Mouse (Mus musculus) limb, embryonic 13.5 days (tissue): ENCODE measurements around the gene Csf2. TPM values are rescaled to one million over a fixed set of nuclear protein-coding genes. Genes with fewer than 3 reads are reported as not detected.

ENCODE experiments used
- ATAC-seq: fragments of 200-750 bp; cut with Nextera tagmentation; 2 replicates; pipeline ENCODE4 v1.8.0; 2017; ENCODE audit warnings: low read depth, moderate number of reproducible peaks, moderate TSS enrichment; ENCODE audit not compliant: low FRiP score
- H3K27ac ChIP-seq: fragments of 300-500 bp; sonication (generic); 2 replicates; pipeline ENCODE4 v1.5.1; 2015; ENCODE audit warnings: inconsistent platforms, mild to moderate bottlenecking, moderate library complexity
- H3K27me3 ChIP-seq: fragments of 300-500 bp; sonication (generic); 2 replicates; pipeline ENCODE4 v1.6.1; 2015; ENCODE audit warnings: mild to moderate bottlenecking, inconsistent platforms
- H3K36me3 ChIP-seq: fragments of 300-500 bp; sonication (generic); 2 replicates; pipeline ENCODE4 v1.6.1; 2015; ENCODE audit warnings: inconsistent platforms, mild to moderate bottlenecking, moderate library complexity
- H3K4me1 ChIP-seq: fragments of 300-500 bp; sonication (generic); 2 replicates; pipeline ENCODE4 v1.6.1; 2015; ENCODE audit warnings: inconsistent platforms
- H3K4me2 ChIP-seq: fragments of 300-500 bp; sonication (generic); replicated peaks from 2 replicates; pipeline ENCODE4 v1.6.1; 2015; ENCODE audit warnings: inconsistent platforms, mild to moderate bottlenecking, moderate library complexity
- H3K4me3 ChIP-seq: fragments of 300-500 bp; sonication (generic); 2 replicates; pipeline ENCODE4 v1.5.1; 2015; ENCODE audit warnings: moderate library complexity, mild to moderate bottlenecking, inconsistent platforms
- H3K9ac ChIP-seq: fragments of 300-500 bp; sonication (generic); 2 replicates; pipeline ENCODE4 v1.6.1; 2015; ENCODE audit warnings: mild to moderate bottlenecking, inconsistent platforms
- H3K9me3 ChIP-seq: fragments of 300-500 bp; sonication (generic); 2 replicates; pipeline ENCODE4 v1.6.1; 2016; ENCODE audit warnings: inconsistent platforms
- WGBS: fragments of 180-500 bp; shearing (Covaris S2); methylation state at CpG from one replicate; pipeline ENCODE4 v1.1.7; 2015; 5-methylcytosine and 5-hydroxymethylcytosine counted together
- polyA plus RNA-seq: library from polyadenylated mRNA; unstranded; fragments of >200 nt; fragmentation: Nextera tagmentation; extraction: Ambion mirVana; gene quantifications from 2 replicates; pipeline ENCODE4 v1.2.1, GENCODE M21; 2015

The Csf2 gene
- polyA plus RNA-seq, 1 experiment from 2014 or later = not detected

DNA sequence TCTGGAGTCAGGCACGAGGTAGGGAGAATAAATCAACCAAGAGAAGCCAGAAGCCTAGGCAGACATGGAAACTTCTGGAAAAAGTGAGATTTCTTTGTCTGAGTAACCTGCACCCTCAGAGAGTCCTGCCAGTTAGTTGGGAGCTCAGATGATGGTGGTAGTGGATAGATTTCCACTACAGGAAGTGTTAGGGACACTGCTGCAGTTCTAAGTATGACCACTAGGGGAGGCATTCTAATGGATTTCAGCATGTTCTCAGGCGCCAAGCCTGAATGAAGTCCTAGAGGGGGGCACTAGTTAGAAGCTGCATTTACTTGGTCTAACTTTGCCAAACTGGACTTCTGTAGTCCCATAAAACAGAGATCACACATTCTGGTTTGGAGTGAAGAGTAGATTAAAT, 15.1 kb upstream of the Csf2 start:
- no peak overlapping the region for H3K4me3 ChIP-seq

DNA sequence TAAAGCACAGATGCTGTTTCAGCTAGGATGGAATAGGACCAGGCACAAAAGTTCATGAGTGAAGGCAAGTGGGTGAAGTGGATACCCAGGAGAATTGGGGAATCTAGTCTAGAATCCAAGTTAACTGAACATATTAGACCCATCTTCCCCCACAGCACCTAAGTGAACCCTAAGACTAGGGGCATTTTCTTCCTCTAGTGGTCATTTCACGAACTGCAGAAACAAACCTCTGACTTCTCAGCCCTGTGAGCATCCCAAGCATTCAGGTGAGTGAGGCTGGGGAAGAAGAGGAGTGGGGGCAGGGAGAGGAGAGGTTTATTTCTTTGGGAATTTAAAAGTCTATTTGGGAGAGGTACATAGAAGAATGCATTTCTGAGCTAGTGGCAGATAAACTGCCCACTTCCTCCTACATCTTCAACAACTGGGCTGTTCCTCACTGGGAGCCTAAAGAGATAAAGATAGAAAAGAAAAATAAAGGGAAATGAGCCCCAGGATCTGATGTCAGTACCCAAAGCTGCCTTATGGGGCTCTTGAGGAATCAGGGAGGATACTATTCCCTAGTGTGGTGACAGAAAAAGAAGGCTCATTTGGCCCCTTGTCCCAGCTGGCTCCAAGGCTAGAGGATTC, 14.1 kb upstream of the Csf2 start:
- H3K36me3 ChIP-seq = no peaks in the 10 kb centered on the region
- no peaks in the 10 kb centered on the region for H3K4me1 ChIP-seq
- H3K9ac ChIP-seq = no peak overlapping the region
- WGBS = 5% methylated on average over 1 of the region's 1 CpGs
- H3K4me3 ChIP-seq = no peak overlapping the region
- H3K27ac ChIP-seq = no peak overlapping the region
- no peak overlapping the region for H3K4me2 ChIP-seq
- no peak for ATAC-seq
- H3K9me3 ChIP-seq = no peaks in the 10 kb centered on the region
- no peaks in the 10 kb centered on the region for H3K27me3 ChIP-seq

More for the DNA sequence above, 15.1 kb upstream of the Csf2 start:
- no peak for ATAC-seq
- no peak overlapping the region for H3K9ac ChIP-seq
- 67% methylated on average over 2 of the region's 2 CpGs for WGBS
- H3K27me3 ChIP-seq = no peaks in the 10 kb centered on the region
- no peaks in the 10 kb centered on the region for H3K9me3 ChIP-seq
- no peaks in the 10 kb centered on the region for H3K36me3 ChIP-seq
- no peak overlapping the region for H3K4me2 ChIP-seq
- H3K27ac ChIP-seq = no peak overlapping the region
- H3K4me1 ChIP-seq = no peaks in the 10 kb centered on the region

DNA sequence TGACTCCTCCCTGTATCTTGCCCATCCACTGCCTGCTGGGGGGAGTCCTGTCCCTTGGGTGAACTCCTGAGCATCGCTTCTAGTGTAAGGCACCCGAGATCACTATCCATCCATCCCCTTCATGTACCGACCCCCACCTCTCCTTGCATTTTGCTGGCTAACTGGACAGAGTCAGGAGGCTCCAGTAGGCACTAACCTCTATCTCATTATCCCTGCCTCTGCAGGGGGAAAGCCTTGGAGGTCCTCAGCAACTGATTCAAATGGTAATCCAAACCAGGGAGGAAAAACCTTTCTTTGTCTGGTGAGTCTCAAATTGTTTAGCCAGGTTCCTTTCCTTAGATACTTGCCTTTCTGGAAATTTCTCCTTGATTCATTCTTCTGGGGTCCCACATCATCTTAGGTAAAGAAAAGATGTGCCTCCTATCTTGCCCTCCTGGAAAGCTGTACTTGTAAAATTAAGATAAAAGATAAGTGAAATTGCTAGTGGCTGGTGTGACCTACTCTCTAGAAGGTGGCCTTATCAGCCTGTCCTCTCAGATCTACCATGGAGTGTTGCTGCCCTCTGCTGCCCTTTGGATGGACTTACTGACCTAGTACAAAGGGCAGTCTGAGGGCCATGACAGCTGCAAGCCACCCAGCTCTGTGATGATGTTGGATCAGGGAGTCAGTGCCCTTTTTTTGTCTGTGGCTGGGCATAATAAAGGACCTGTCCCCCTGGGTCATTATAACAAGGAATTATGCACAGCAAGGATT, 7.3 kb upstream of the Csf2 start:
- ATAC-seq = peak; percentile 69; the same call in 1 of the 2 replicates
- H3K36me3 ChIP-seq = no peaks in the 10 kb centered on the region
- no peak overlapping the region for H3K27ac ChIP-seq
- H3K9me3 ChIP-seq = no peaks in the 10 kb centered on the region
- H3K4me3 ChIP-seq = no peak overlapping the region
- H3K9ac ChIP-seq = no peak overlapping the region
- WGBS = 58% methylated on average over 3 of the region's 3 CpGs
- H3K4me2 ChIP-seq = no peak overlapping the region
- no peaks in the 10 kb centered on the region for H3K4me1 ChIP-seq
- no peaks in the 10 kb centered on the region for H3K27me3 ChIP-seq

DNA sequence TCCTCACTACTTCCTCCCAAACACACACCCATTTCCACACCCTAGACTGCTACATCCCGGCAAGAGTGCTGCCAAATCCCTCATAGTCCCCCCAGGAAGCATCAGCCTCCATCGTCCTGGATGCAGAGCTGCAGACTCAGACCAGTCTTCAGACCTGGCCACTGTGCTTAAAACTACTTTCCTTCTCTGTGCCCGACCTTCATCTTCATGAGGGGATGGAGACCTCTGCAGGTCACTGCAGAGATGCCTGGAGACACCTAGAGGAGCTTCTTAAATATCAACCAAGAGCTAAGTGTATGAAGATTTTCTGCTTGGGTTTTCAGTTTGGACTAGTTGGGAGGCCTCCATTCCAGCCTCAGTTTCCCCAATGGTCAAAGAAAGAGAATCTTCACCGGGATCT, 4.6 kb upstream of the Csf2 start:
- H3K4me3 ChIP-seq = no peak overlapping the region
- H3K4me1 ChIP-seq = no peaks in the 10 kb centered on the region
- 40% methylated on average over 4 of the region's 4 CpGs for WGBS
- H3K9ac ChIP-seq = no peak overlapping the region
- no peaks in the 10 kb centered on the region for H3K27me3 ChIP-seq
- no peak overlapping the region for H3K4me2 ChIP-seq
- ATAC-seq = no peak
- H3K27ac ChIP-seq = no peak overlapping the region
- H3K36me3 ChIP-seq = no peaks in the 10 kb centered on the region
- H3K9me3 ChIP-seq = no peaks in the 10 kb centered on the region

DNA sequence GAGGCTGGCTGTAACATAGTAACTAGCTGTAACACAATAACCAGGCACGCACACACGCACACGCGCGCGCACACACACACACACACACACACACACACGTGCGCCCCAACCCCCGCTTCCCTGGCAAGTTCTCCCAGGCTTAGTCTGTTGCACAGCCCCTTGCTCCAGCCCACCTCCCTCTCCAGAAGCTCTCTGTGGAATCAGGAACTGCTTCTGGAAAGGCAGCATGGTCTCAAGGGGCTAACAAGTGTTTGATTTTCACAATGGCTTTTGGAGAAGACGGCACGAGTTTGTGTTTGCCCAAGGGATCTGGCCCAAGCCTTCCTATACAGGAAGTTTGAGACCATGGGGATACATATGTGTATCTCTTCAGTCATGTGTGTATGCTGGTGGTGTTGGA, 1.1 kb upstream of the Csf2 start:
- Histone ChIP-seq H3K9me3 (no peaks in the 10 kb centered on the region), H3K36me3 (no peaks in the 10 kb centered on the region), H3K4me1 (0 out of 2 replicates have a peak, but pooled peaks cover 2% of the 10 kb centered on the region), H3K27me3 (no peaks in the 10 kb centered on the region), H3K9ac (no peak overlapping the region), H3K27ac (no peak overlapping the region), H3K4me3 (no peak overlapping the region), H3K4me2 (no peak overlapping the region)
- WGBS = 82% methylated on average over 11 of the region's 11 CpGs
- no peak for ATAC-seq

- Histone ChIP-seq H3K4me2 (no peak overlapping the region), H3K36me3 (no peaks in the 10 kb centered on the region)
Observed at GRCm38 (mm10) chr11:54249748-54250147, 281 bp upstream of the Csf2 start.

GRCm38 (mm10) chr11:54247251-54247950, 2.1 kb downstream of the Csf2 start:
- Histone ChIP-seq H3K9me3 (no peaks in the 10 kb centered on the region), H3K36me3 (no peaks in the 10 kb centered on the region), H3K4me3 (no peak overlapping the region), H3K9ac (no peak overlapping the region), H3K27me3 (no peaks in the 10 kb centered on the region), H3K4me2 (no peak overlapping the region), H3K4me1 (0 out of 2 replicates have a peak, but pooled peaks cover 5% of the 10 kb centered on the region), H3K27ac (no peak overlapping the region)
- WGBS = 64% methylated on average over 10 of the region's 10 CpGs
- no peak for ATAC-seq

More at GRCm38 (mm10) chr11:54249748-54250147, 281 bp upstream of the Csf2 start:
- 86% methylated on average over 3 of the region's 3 CpGs for WGBS
- Histone ChIP-seq H3K9ac (no peak overlapping the region), H3K9me3 (no peaks in the 10 kb centered on the region), H3K4me1 (0 out of 2 replicates have a peak, but pooled peaks cover 2% of the 10 kb centered on the region), H3K27ac (no peak overlapping the region), H3K4me3 (no peak overlapping the region), H3K27me3 (no peaks in the 10 kb centered on the region)
- no peak for ATAC-seq

DNA sequence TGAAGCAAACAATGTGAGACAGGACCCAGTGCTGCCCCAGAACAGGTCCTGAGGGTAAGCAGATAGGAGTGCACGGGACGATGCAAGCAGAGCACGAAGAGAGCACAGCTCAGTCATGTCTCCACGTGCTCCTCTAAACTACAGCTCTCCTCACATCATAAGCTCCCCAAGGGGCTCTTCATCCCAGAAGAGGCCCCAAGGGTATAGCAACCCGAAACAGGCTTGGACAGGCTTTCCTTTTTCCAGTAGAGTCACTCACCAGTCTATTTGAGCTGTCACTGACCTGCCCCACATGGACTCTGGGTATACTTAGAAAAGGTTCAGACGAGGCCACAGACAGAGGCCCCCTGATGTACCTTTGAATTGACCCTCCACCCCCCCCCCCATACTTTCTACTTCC, 5.0 kb downstream of the Csf2 start:
- H3K27ac ChIP-seq = no peak overlapping the region
- H3K9ac ChIP-seq = no peak overlapping the region
- no peak for ATAC-seq
- WGBS = 72% methylated on average over 6 of the region's 6 CpGs
- no peaks in the 10 kb centered on the region for H3K9me3 ChIP-seq
- no peaks in the 10 kb centered on the region for H3K36me3 ChIP-seq
- no peaks in the 10 kb centered on the region for H3K27me3 ChIP-seq
- no peak overlapping the region for H3K4me2 ChIP-seq
- H3K4me1 ChIP-seq = 0 out of 2 replicates have a peak, but pooled peaks cover 5% of the 10 kb centered on the region
- no peak overlapping the region for H3K4me3 ChIP-seq

GRCm38 (mm10) chr11:54242494-54242893, 7.0 kb downstream of the Csf2 start:
- ATAC-seq = no peak
- H3K9ac ChIP-seq = no peak overlapping the region
- no peak overlapping the region for H3K27ac ChIP-seq
- H3K4me2 ChIP-seq = no peak overlapping the region
- no peak overlapping the region for H3K4me3 ChIP-seq
- H3K27me3 ChIP-seq = no peaks in the 10 kb centered on the region
- no peaks in the 10 kb centered on the region for H3K36me3 ChIP-seq
- 87% methylated on average over 3 of the region's 3 CpGs for WGBS
- H3K9me3 ChIP-seq = no peaks in the 10 kb centered on the region
- 0 out of 2 replicates have a peak, but pooled peaks cover 5% of the 10 kb centered on the region for H3K4me1 ChIP-seq

GRCm38 (mm10) chr11:54236939-54237338, 12.5 kb downstream of the Csf2 start:
- WGBS = 60% methylated on average over 2 of the region's 2 CpGs
- Histone ChIP-seq H3K9ac (no peak overlapping the region), H3K9me3 (no peaks in the 10 kb centered on the region), H3K36me3 (no peaks in the 10 kb centered on the region), H3K27me3 (no peaks in the 10 kb centered on the region), H3K27ac (no peak overlapping the region), H3K4me2 (no peak overlapping the region), H3K4me1 (0 out of 2 replicates have a peak, but pooled peaks cover 5% of the 10 kb centered on the region), H3K4me3 (no peak overlapping the region)
- ATAC-seq = no peak; the same call in 1 of the 2 replicates

DNA sequence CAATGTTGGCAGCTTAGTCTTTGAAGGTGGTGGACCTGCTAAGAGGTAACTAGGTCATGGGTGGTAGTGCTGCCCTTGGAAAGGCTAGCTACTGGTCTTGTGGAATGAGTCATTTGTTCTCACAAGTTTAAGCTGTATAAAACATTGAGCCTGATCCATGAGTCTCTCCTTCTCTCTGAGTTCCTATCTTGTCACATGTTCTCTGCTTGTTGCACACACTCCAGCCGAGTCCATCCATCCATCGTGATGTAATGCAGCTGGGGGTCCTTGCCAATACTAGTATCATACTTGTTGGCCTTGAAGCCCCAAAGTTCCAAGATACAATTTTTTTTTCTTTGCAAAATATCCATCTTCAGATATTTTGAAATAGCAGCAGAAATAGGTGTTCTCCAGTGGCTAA, 22.0 kb downstream of the Csf2 start:
- Histone ChIP-seq H3K27ac (no peak overlapping the region), H3K4me1 (no peaks in the 10 kb centered on the region), H3K36me3 (no peaks in the 10 kb centered on the region), H3K9me3 (no peaks in the 10 kb centered on the region), H3K4me2 (no peak overlapping the region), H3K4me3 (no peak overlapping the region), H3K9ac (no peak overlapping the region), H3K27me3 (no peaks in the 10 kb centered on the region)
- WGBS = 99% methylated on average over 2 of the region's 2 CpGs
- no peak for ATAC-seq

DNA sequence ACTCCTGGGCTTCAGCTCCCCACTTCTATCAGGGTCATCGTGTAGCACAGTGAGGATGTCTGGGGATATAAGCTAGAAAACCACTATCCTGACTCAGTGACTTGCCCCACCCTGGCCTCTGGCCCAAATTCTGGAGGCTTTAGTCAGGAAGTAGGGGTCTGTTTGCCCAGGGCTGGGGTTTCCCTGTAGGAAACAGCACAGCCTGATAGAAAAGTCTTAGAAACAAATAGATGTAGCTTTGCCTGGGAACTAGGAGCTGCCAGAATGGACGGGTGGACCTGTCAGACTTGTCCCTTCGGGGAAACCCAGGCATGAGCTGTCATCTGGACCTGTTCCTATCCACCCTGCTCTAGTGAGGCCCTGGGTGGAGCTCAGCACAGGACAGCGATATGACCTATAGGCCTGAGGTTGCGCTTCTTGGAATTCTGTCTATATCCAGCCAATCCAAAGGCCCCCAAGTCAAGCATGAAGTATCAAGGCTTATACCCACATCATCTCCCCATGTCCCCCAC, 24.9 kb downstream of the Csf2 start:
- Histone ChIP-seq H3K4me3 (no peak overlapping the region), H3K27me3 (no peaks in the 10 kb centered on the region), H3K27ac (no peak overlapping the region), H3K4me1 (no peaks in the 10 kb centered on the region), H3K9ac (no peak overlapping the region), H3K4me2 (no peak overlapping the region), H3K36me3 (no peaks in the 10 kb centered on the region), H3K9me3 (no peaks in the 10 kb centered on the region)
- ATAC-seq = no peak
- 87% methylated on average over 5 of the region's 5 CpGs for WGBS
